Mouse (Mus musculus) retina, postnatal 1 day (tissue): ENCODE measurements around the gene Ptprg.

ENCODE experiments used
- DNase-seq: peaks from one replicate; pipeline ENCODE4 v3.0.0-alpha.2; 2012

Gene Ptprg

GRCm38 (mm10) chr14:11619606-11620005 is 66.3 kb downstream of the Ptprg start:
- no peak for DNase-seq

DNA sequence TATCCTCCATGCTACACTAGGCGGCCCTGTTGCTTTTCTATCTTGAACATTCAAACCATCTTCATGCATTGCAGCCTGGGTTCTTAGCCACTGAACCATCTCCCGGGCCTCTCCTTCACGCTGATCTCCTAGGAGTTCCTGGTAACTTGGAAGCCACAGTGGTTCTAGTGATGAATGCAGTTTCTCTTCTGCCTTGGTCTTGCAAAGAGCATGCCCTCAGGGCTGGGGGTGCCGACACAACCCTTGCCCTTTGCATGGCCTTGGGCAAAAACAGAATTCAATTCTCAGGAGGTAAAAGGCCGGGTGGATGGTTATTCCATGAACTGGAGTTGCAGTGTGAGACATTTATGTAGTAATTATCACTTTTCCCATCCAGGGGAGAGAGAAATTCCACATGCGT is 67.0 kb downstream of the Ptprg start:
- DNase-seq: no peak

DNA sequence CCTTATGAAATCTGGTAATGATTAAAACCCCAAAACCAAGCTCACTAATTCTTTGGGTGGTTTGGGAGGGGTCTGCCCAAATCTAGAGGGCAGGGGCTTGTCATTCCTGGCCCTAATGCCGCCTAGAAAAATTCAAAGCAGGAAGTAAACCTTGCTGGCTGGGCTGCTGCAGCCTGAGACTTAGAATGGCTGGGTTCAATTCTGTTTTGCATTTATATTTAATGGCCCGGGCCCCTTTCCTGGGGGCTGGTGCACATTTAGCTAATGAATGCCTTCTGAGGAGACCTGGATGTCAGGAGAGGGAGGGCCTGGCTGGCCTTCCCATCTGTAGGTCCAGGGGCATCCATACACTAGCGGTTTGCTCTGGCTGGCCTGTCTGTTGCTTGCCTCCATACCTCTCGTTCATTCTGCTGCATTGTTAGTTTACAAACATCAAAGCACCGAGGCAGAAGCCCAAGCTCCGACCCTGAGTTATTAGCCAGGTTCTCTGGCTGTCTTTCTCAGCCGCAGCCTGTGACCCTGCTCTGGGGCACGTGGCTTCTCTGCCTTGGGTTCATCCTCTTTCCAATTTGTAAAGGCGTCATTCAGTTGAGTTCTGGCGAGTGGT is 67.7 kb downstream of the Ptprg start:
- DNase-seq: peak; percentile 55

- no peak for DNase-seq
Observed at GRCm38 (mm10) chr14:11623576-11623975, 70.2 kb downstream of the Ptprg start.

- DNase-seq: no peak
Observed at GRCm38 (mm10) chr14:11630736-11631135, 77.4 kb downstream of the Ptprg start.

DNA sequence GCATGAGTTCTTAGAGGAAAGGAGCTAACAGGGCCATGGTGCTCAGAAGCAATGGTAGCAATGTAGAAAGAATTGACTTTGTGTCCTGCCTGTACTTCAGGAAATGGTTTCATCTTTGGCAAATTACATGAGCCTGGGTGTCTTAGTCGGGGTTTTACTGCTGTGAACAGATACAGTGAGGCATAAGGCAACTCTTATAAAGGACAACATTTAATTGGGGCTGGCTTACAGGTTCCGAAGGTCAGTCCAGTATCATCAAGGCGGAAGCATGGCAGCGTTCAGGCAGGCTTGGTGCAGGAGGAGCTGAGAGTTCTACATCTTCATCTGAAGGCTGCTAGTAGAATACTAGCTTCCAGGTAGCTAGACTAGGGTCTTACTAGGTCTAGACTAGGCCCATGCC is 78.2 kb downstream of the Ptprg start:
- DNase-seq: no peak

GRCm38 (mm10) chr14:11637673-11638072 is 84.3 kb downstream of the Ptprg start:
- no peak for DNase-seq

DNA sequence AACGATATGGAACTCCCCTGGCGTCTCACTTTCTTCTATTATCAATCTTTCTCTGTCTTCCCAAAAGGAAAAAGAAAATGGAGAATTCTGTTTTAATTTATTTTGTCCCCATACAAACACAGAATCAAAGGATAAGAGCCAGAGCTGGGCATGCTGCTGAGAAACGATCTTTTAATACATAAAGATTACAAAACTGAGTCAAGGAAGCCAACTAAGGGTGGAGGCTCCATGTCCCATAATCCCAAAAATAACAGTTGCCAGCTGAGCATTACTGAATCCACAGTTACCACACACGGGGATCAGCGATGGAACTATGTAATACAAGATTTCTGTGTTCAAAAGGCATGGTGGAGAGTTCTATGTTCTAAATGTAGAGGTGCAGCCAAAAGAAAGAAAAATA is 86.0 kb downstream of the Ptprg start:
- DNase-seq: no peak

DNA sequence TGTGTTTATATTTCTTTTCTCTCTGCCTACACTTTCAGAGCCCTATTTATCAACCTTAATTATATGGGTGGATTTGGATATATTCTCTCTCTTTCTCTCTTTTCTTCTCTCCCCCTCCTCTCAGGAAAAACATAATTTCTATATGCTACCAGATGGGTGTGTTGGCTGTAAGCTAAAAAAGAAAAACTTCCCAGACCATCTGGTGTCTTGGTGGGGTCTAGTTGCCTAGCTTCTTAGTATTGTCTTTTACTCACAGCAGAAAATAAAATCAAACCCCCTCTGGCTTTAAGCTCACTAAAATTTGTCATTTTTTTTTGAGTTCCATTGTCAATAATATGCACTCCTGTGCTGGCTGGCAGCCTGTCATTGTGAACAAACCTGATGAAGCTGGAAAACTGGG is 87.0 kb downstream of the Ptprg start:
- no peak for DNase-seq

- no peak for DNase-seq
Observed at GRCm38 (mm10) chr14:11640996-11641395, 87.7 kb downstream of the Ptprg start.

- no peak for DNase-seq
Observed at GRCm38 (mm10) chr14:11642977-11643376, 89.6 kb downstream of the Ptprg start.

DNA sequence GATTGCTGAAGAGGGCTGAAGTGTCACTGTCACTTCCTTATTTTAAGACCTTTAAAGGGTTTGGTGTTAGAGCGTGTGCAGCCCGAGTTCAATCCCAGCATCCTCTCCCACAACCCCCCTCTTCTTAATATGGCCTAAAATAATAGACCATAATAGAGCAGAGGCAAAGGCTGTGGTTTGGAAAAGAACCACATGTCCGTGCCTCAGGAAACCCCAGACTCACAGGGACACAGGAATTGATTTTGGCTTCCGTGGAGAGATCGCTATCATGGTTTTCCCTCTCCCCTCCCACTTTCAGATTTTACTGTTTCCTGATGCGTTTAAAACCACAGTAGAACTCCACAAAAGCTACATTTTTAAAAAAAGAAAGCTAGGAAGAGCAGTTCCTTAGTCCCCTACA is 104.0 kb downstream of the Ptprg start:
- no peak for DNase-seq

- peak; percentile 74 for DNase-seq
Observed at GRCm38 (mm10) chr14:11663661-11664215, 110.4 kb downstream of the Ptprg start.

GRCm38 (mm10) chr14:11664302-11664701 is 111.0 kb downstream of the Ptprg start:
- DNase-seq: peak; percentile 62

DNA sequence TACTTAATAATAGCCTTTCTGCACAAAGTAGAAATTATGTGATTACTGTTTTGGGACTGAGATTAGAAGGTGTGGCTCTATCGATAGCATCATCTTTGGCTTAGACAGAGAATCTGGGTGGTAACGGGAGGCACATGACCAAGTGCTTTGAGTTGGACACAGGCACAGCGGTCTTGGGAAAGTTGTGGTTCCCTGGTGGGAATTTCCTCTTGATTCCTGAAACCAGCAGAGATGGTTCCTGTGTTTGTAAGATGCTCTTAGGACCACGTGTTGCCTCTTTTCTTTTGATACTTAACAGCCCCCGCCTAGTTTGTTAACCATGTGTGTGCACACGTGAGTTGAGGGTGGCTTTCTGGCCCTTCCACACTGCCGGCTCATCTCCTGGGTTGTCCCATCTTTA is 111.7 kb downstream of the Ptprg start:
- no peak for DNase-seq

DNA sequence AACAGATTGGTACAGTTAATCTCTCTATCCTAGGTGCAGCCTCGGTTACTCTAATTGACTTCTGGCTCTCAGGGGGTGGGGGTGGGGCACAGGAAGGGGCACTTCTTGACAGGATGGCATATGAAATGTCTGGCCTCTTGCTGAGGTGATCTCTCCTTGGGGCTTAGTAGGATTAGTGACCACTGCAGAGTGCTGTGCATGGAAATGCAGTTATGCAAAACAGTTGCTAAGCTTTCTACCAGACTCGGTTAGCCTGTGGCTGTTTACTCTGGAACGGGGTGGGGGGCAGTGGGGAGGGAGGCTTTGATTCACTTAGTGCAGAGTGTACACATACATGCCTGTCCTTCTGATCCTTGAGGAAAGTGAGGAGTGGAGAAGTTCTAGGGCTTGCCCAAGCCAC is 114.4 kb downstream of the Ptprg start:
- DNase-seq: peak; percentile 68

DNA sequence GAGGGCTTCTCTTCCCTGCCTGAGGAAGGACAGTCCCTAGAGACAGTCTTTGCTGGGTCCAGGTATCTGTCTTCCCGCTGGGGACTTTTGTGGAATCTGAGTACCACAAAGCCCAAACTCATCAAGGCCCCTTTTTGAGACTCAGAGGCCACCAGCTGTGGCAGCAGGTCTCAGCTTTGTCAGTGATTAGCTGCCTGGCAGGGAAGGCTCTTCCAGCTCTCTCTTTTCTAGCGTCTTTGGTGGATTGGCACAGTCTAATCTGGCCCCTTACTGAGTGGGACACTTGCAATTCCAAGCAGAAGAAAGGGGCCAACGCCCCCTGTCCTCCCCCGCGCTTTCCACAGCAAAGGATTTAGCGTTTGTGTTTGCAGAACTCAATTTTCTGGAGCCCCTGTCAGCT is 117.5 kb downstream of the Ptprg start:
- DNase-seq: peak; percentile 55

DNA sequence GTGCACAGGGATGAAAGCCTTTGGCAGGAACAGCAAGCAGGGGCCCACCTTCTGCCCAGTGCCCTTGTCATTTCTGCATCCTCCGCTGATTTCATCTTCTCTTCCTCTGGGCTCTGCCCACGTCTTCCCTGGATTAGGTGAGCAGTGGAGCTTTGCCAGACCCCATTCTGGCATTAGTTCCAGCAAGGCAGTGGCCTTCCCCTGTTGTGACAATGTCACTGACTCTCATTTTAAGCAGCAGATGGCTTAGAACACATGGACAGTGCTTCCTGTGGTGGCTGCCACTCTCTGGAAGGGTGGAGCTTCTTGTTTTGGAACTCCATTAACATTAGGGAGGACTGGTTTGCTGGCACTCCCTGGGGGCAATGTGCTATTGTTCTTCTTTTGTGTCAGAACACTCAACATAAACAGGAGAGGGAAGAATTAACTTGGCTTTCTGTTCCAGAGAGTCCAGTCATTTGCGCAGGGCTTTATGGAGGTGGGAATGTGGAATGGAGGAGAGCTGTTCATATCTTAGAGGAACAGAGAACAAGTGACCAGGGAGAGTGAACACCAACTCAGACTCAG is 119.7 kb downstream of the Ptprg start:
- no peak for DNase-seq

- DNase-seq: no peak
Observed at GRCm38 (mm10) chr14:11678201-11678600, 124.9 kb downstream of the Ptprg start.

DNA sequence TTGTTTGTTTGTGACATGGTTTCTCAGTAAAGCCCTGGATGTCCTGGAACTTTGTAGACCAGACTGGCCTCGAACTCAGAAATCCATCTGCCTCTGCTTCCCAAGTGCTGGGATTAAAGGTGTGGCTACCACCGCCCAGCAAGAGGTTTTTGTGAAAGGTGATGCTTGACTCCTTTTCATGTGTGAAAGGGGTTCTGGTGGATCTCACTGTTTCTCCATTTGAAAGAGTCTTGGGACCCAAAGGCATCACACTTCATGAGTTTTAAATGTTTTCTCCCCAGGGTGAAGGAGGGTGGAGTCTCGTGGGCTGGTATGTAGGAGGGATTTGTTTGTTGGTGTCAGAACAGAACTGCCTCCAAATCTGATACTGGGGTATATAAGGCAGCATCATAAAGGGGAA is 126.4 kb downstream of the Ptprg start:
- DNase-seq: no peak

- DNase-seq: peak; percentile 67
Observed at GRCm38 (mm10) chr14:11680621-11681020, 127.3 kb downstream of the Ptprg start.

DNA sequence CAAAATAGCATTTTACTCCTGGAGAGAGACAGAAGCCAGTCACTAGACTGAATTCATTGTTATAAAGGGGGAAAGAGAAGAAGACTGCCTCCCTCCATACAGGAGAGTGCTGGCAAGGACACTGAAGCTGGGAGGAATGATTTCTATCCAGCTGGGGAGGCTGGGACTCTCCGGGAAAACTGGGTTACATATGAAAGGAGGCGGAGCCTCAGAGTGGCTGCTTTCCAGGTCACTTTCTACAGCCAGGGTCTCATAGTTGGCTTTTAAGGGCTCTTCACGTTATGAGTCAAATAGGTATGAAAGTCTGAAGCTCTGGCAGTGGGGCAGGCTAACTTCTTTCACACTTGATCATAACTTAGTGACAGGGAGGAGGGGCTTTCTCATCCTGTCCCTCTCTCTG is 129.1 kb downstream of the Ptprg start:
- DNase-seq: peak; percentile 72

- peak; percentile 73 for DNase-seq
Observed at GRCm38 (mm10) chr14:11683386-11684081, 130.2 kb downstream of the Ptprg start.

DNA sequence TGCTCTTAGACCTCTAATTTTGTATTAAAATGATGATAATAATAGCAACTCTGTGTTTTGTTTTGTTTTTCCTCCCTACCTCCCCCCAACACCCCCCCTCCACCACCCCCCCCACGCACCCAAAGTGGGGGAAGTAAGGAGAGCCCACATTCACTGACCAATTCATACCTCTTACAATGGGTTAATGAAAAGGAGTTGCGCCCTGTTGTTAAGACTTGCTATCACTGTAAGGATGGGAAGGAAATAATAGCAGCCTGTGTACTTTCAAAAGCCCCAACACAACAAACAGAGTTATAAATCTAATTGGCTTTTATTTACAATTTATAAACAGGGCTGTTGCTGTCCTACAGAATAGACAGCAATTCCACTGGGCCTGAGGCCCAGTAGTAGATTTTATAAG is 130.8 kb downstream of the Ptprg start:
- DNase-seq: no peak
